Mouse (Mus musculus): ENCODE results near the gene Otor. TPM values are rescaled to one million over a fixed set of nuclear protein-coding genes. Genes with fewer than 3 reads are reported as not detected.

Gene Otor
- total and polyA plus RNA-seq, 3 experiments: not detected

- peak; percentile 1 for DNase-seq
These were observed 52.9 kb downstream of the Otor start for GRCm38 (mm10) chr2:143131098-143131646.

Other genes with a start within 250 kb of the Otor start
- gene Kif16b, start 176.9 kb upstream of the Otor start, total RNA-seq (2021): 10 to 100 TPM; 22.4 to 27.2 TPM
- gene Kif16b, start 176.9 kb upstream of the Otor start, polyA plus RNA-seq (2012; rRNA removed): 6.9 and 9.7 TPM in 2 replicates
- gene Snrpb2, start 15.4 kb upstream of the Otor start, total RNA-seq (2021): 10 to 100 TPM; 34.8 to 39.8 TPM
- 0.57 and 0.67 TPM in 2 replicates for gene Snrpb2, start 15.4 kb upstream of the Otor start, polyA plus RNA-seq (2012; rRNA removed)